Mouse (Mus musculus): ENCODE results near the gene Pard6b. TPM values are rescaled to one million over a fixed set of nuclear protein-coding genes. Genes with fewer than 3 reads are reported as not detected.

The Pard6b gene
- polyA plus RNA-seq, 1 experiment: 55.0 TPM

DNA sequence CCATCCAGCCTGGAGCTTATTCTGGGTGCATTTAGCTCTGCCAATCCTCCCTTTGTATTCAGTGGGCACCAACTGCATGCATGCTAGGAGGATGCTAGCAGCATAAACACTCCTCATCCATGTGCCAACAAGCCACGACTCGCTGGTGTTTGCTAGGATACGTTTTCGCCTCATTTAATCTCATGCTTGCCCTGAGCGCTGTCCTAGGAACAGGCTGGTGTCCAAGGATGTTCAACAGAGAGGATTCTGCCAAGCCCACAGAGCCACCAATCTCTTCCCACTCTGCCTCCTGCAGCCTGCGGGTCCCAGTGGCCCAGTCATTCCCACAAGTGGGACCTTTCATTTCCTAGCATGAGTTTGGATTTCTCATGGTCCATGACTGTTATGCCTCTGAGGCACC lies 38.8 kb upstream of the Pard6b start:
- Histone ChIP-seq H3K27me3 (ENCODE audit: control insufficient read depth, insufficient read depth, low read length, poor library complexity, severe bottlenecking) (no peaks in the 10 kb centered on the region), H3K36me3 (ENCODE audit: control insufficient read depth, insufficient read depth, low read length, poor library complexity, severe bottlenecking) (no peaks in the 10 kb centered on the region), H3K4me3 (ENCODE audit: low read depth, low read length) (no peak overlapping the region), H3K27ac (ENCODE audit: insufficient read depth, low read length) (no peak overlapping the region), H3K4me1 (ENCODE audit: control insufficient read depth, insufficient read depth, low read length) (no peaks in the 10 kb centered on the region), H3K9ac (ENCODE audit: low read depth, poor library complexity, severe bottlenecking) (no peak overlapping the region), H3K9me3 (replicated peaks; ENCODE audit: control insufficient read depth, insufficient read depth, low read length, poor library complexity, severe bottlenecking) (no peaks in the 10 kb centered on the region)
- no peak for TF ChIP-seq POLR2A (IDR thresholded peaks at IDR 0.05; ENCODE audit: insufficient read depth, low read length)
- TF ChIP-seq CTCF (IDR thresholded peaks at IDR 0.05; ENCODE audit: low read depth, low read length): no peak
- TF ChIP-seq EP300 (IDR thresholded peaks at IDR 0.05; ENCODE audit: insufficient read depth, low read depth, low read length): no peak

- H3K36me3 ChIP-seq (ENCODE audit: control insufficient read depth, insufficient read depth, low read length, poor library complexity, severe bottlenecking): no peaks in the 10 kb centered on the region
- TF ChIP-seq POLR2A (IDR thresholded peaks at IDR 0.05; ENCODE audit: insufficient read depth, low read length) (no peak), EP300 (IDR thresholded peaks at IDR 0.05; ENCODE audit: insufficient read depth, low read depth, low read length) (no peak), CTCF (IDR thresholded peaks at IDR 0.05; ENCODE audit: low read depth, low read length) (no peak)
- H3K9me3 ChIP-seq (replicated peaks; ENCODE audit: control insufficient read depth, insufficient read depth, low read length, poor library complexity, severe bottlenecking): no peaks in the 10 kb centered on the region
- H3K4me1 ChIP-seq (ENCODE audit: control insufficient read depth, insufficient read depth, low read length): no peaks in the 10 kb centered on the region
- no peaks in the 10 kb centered on the region for H3K27me3 ChIP-seq (ENCODE audit: control insufficient read depth, insufficient read depth, low read length, poor library complexity, severe bottlenecking)
- no peak overlapping the region for H3K9ac ChIP-seq (ENCODE audit: low read depth, poor library complexity, severe bottlenecking)
- H3K27ac ChIP-seq (ENCODE audit: insufficient read depth, low read length): no peak overlapping the region
- H3K4me3 ChIP-seq (ENCODE audit: low read depth, low read length): no peak overlapping the region
These were observed 36.0 kb upstream of the Pard6b start for GRCm38 (mm10) chr2:168044681-168045287.

GRCm38 (mm10) chr2:168045357-168045756 lies 35.4 kb upstream of the Pard6b start:
- Histone ChIP-seq H3K4me1 (ENCODE audit: control insufficient read depth, insufficient read depth, low read length) (no peaks in the 10 kb centered on the region), H3K36me3 (ENCODE audit: control insufficient read depth, insufficient read depth, low read length, poor library complexity, severe bottlenecking) (no peaks in the 10 kb centered on the region), H3K4me3 (ENCODE audit: low read depth, low read length) (no peak overlapping the region), H3K9me3 (replicated peaks; ENCODE audit: control insufficient read depth, insufficient read depth, low read length, poor library complexity, severe bottlenecking) (no peaks in the 10 kb centered on the region), H3K27ac (ENCODE audit: insufficient read depth, low read length) (no peak overlapping the region), H3K9ac (ENCODE audit: low read depth, poor library complexity, severe bottlenecking) (no peak overlapping the region), H3K27me3 (ENCODE audit: control insufficient read depth, insufficient read depth, low read length, poor library complexity, severe bottlenecking) (peaks cover 2% of the 10 kb centered on the region; the same call in 1 of the 2 replicates)
- no peak for TF ChIP-seq EP300 (IDR thresholded peaks at IDR 0.05; ENCODE audit: insufficient read depth, low read depth, low read length)
- no peak for TF ChIP-seq CTCF (IDR thresholded peaks at IDR 0.05; ENCODE audit: low read depth, low read length)
- no peak for TF ChIP-seq POLR2A (IDR thresholded peaks at IDR 0.05; ENCODE audit: insufficient read depth, low read length)

GRCm38 (mm10) chr2:168045771-168046170 lies 35.0 kb upstream of the Pard6b start:
- Histone ChIP-seq H3K27ac (ENCODE audit: insufficient read depth, low read length) (no peak overlapping the region), H3K4me3 (ENCODE audit: low read depth, low read length) (no peak overlapping the region), H3K9me3 (replicated peaks; ENCODE audit: control insufficient read depth, insufficient read depth, low read length, poor library complexity, severe bottlenecking) (no peaks in the 10 kb centered on the region), H3K27me3 (ENCODE audit: control insufficient read depth, insufficient read depth, low read length, poor library complexity, severe bottlenecking) (peaks cover 5% of the 10 kb centered on the region; the same call in 1 of the 2 replicates), H3K9ac (ENCODE audit: low read depth, poor library complexity, severe bottlenecking) (no peak overlapping the region), H3K36me3 (ENCODE audit: control insufficient read depth, insufficient read depth, low read length, poor library complexity, severe bottlenecking) (no peaks in the 10 kb centered on the region), H3K4me1 (ENCODE audit: control insufficient read depth, insufficient read depth, low read length) (no peaks in the 10 kb centered on the region)
- TF ChIP-seq POLR2A (IDR thresholded peaks at IDR 0.05; ENCODE audit: insufficient read depth, low read length): no peak
- no peak for TF ChIP-seq CTCF (IDR thresholded peaks at IDR 0.05; ENCODE audit: low read depth, low read length)
- no peak for TF ChIP-seq EP300 (IDR thresholded peaks at IDR 0.05; ENCODE audit: insufficient read depth, low read depth, low read length)

- Histone ChIP-seq H3K4me3 (ENCODE audit: low read depth, low read length) (no peak overlapping the region), H3K27ac (ENCODE audit: insufficient read depth, low read length) (no peak overlapping the region)
- TF ChIP-seq POLR2A (IDR thresholded peaks at IDR 0.05; ENCODE audit: insufficient read depth, low read length): no peak
- TF ChIP-seq EP300 (IDR thresholded peaks at IDR 0.05; ENCODE audit: insufficient read depth, low read depth, low read length): no peak
- TF ChIP-seq CTCF (IDR thresholded peaks at IDR 0.05; ENCODE audit: low read depth, low read length): peak; percentile 70
These were observed 34.3 kb upstream of the Pard6b start for GRCm38 (mm10) chr2:168046467-168046866.

GRCm38 (mm10) chr2:168049002-168049635 lies 31.7 kb upstream of the Pard6b start:
- no peak overlapping the region for H3K27ac ChIP-seq (ENCODE audit: insufficient read depth, low read length)
- peaks cover 5% of the 10 kb centered on the region for H3K27me3 ChIP-seq (ENCODE audit: control insufficient read depth, insufficient read depth, low read length, poor library complexity, severe bottlenecking)
- H3K9ac ChIP-seq (ENCODE audit: low read depth, poor library complexity, severe bottlenecking): 0 out of 2 replicates have a peak overlapping the region, but pooled peaks have one; percentile 35

More at GRCm38 (mm10) chr2:168046467-168046866, 34.3 kb upstream of the Pard6b start:
- Histone ChIP-seq H3K9me3 (replicated peaks; ENCODE audit: control insufficient read depth, insufficient read depth, low read length, poor library complexity, severe bottlenecking) (no peaks in the 10 kb centered on the region), H3K36me3 (ENCODE audit: control insufficient read depth, insufficient read depth, low read length, poor library complexity, severe bottlenecking) (no peaks in the 10 kb centered on the region), H3K9ac (ENCODE audit: low read depth, poor library complexity, severe bottlenecking) (no peak overlapping the region), H3K27me3 (ENCODE audit: control insufficient read depth, insufficient read depth, low read length, poor library complexity, severe bottlenecking) (peaks cover 5% of the 10 kb centered on the region), H3K4me1 (ENCODE audit: control insufficient read depth, insufficient read depth, low read length) (no peaks in the 10 kb centered on the region)

More at GRCm38 (mm10) chr2:168049002-168049635, 31.7 kb upstream of the Pard6b start:
- no peak for TF ChIP-seq POLR2A (IDR thresholded peaks at IDR 0.05; ENCODE audit: insufficient read depth, low read length)
- no peak for TF ChIP-seq CTCF (IDR thresholded peaks at IDR 0.05; ENCODE audit: low read depth, low read length)
- TF ChIP-seq EP300 (IDR thresholded peaks at IDR 0.05; ENCODE audit: insufficient read depth, low read depth, low read length): no peak
- H3K4me3 ChIP-seq (ENCODE audit: low read depth, low read length): no peak overlapping the region; the same call in 1 of the 2 replicates
- no peaks in the 10 kb centered on the region for H3K36me3 ChIP-seq (ENCODE audit: control insufficient read depth, insufficient read depth, low read length, poor library complexity, severe bottlenecking)
- H3K9me3 ChIP-seq (replicated peaks; ENCODE audit: control insufficient read depth, insufficient read depth, low read length, poor library complexity, severe bottlenecking): no peaks in the 10 kb centered on the region
- no peaks in the 10 kb centered on the region for H3K4me1 ChIP-seq (ENCODE audit: control insufficient read depth, insufficient read depth, low read length)
